Mouse (Mus musculus) retina, postnatal 1 day (tissue): Measurements from ENCODE around the gene Rad51b.

Experiments
- DNase-seq: peaks from one replicate; pipeline ENCODE4 v3.0.0-alpha.2; 2012

Gene Rad51b

GRCm38 (mm10) chr12:79623308-79623707 is 326.2 kb downstream of the Rad51b start:
- no peak for DNase-seq

- no peak for DNase-seq
These were observed 328.8 kb downstream of the Rad51b start for GRCm38 (mm10) chr12:79625699-79626554.

- DNase-seq: no peak
These were observed 329.5 kb downstream of the Rad51b start for GRCm38 (mm10) chr12:79626555-79627080.

- no peak for DNase-seq
These were observed 330.5 kb downstream of the Rad51b start for GRCm38 (mm10) chr12:79627351-79628120.

- no peak for DNase-seq
These were observed 331.2 kb downstream of the Rad51b start for GRCm38 (mm10) chr12:79628121-79628774.

GRCm38 (mm10) chr12:79629945-79630850 is 333.1 kb downstream of the Rad51b start:
- no peak for DNase-seq

- DNase-seq: no peak
These were observed 336.5 kb downstream of the Rad51b start for GRCm38 (mm10) chr12:79633458-79634106.

GRCm38 (mm10) chr12:79641570-79642285 is 344.6 kb downstream of the Rad51b start:
- DNase-seq: no peak

- no peak for DNase-seq
These were observed 345.6 kb downstream of the Rad51b start for GRCm38 (mm10) chr12:79642715-79643114.

- no peak for DNase-seq
These were observed 348.6 kb downstream of the Rad51b start for GRCm38 (mm10) chr12:79645656-79646055.

- DNase-seq: no peak
These were observed 349.6 kb downstream of the Rad51b start for GRCm38 (mm10) chr12:79646646-79647164.

GRCm38 (mm10) chr12:79647382-79647781 is 350.3 kb downstream of the Rad51b start:
- DNase-seq: no peak

GRCm38 (mm10) chr12:79647976-79648375 is 350.9 kb downstream of the Rad51b start:
- no peak for DNase-seq

- DNase-seq: peak; percentile 48
These were observed 352.0 kb downstream of the Rad51b start for GRCm38 (mm10) chr12:79648812-79649700.

- DNase-seq: no peak
These were observed 352.7 kb downstream of the Rad51b start for GRCm38 (mm10) chr12:79649796-79650195.

GRCm38 (mm10) chr12:79655138-79655537 is 358.1 kb downstream of the Rad51b start:
- no peak for DNase-seq

- no peak for DNase-seq
These were observed 361.8 kb downstream of the Rad51b start for GRCm38 (mm10) chr12:79658861-79659260.

GRCm38 (mm10) chr12:79661270-79661669 is 364.2 kb downstream of the Rad51b start:
- DNase-seq: peak; percentile 70

- no peak for DNase-seq
These were observed 366.2 kb downstream of the Rad51b start for GRCm38 (mm10) chr12:79663131-79663892.
